Mouse (Mus musculus): Measurements from ENCODE around the gene Atp1b2.
"Not testable (repeated sequence)": the region's sequence is repeated elsewhere in the genome, so short reads cannot be mapped to it uniquely, and the experiment has no call there.

Gene Atp1b2

GRCm38 (mm10) chr11:69605726-69606490 is at the start of gene Atp1b2:
TSS of gene Atp1b2 (minus strand) at chr11:69605942.
- DNase-seq (ENCODE audit: low spot score): peak; percentile 68

- DNase-seq (ENCODE audit: low spot score): no peak
These were observed 49.0 kb upstream of the Atp1b2 start for GRCm38 (mm10) chr11:69654760-69655159.

GRCm38 (mm10) chr11:69653399-69653798 is 47.7 kb upstream of the Atp1b2 start:
- DNase-seq (ENCODE audit: low spot score): peak; percentile 70

GRCm38 (mm10) chr11:69645860-69646259 is 40.1 kb upstream of the Atp1b2 start:
- no peak for DNase-seq (ENCODE audit: low spot score)

- no peak for DNase-seq (ENCODE audit: low spot score)
These were observed 29.7 kb upstream of the Atp1b2 start for GRCm38 (mm10) chr11:69635471-69635870.

- peak; percentile 56 for DNase-seq (ENCODE audit: low spot score)
These were observed 27.6 kb upstream of the Atp1b2 start for GRCm38 (mm10) chr11:69633128-69633866.

- peak; percentile 98 for DNase-seq (ENCODE audit: low spot score)
These were observed 26.7 kb upstream of the Atp1b2 start, which contains the start of gene Fxr2 for GRCm38 (mm10) chr11:69632284-69633089. TSS of gene Fxr2 (plus strand) at chr11:69632990.

GRCm38 (mm10) chr11:69629802-69630201 is 24.1 kb upstream of the Atp1b2 start:
- DNase-seq (ENCODE audit: low spot score): peak; percentile 28

GRCm38 (mm10) chr11:69628286-69628685 is 22.5 kb upstream of the Atp1b2 start:
- DNase-seq (ENCODE audit: low spot score): peak; percentile 83

- DNase-seq (ENCODE audit: low spot score): not testable (repeated sequence)
These were observed 18.6 kb upstream of the Atp1b2 start for GRCm38 (mm10) chr11:69624339-69624738.

- no peak for DNase-seq (ENCODE audit: low spot score)
These were observed 17.3 kb upstream of the Atp1b2 start for GRCm38 (mm10) chr11:69623006-69623405.

- no peak for DNase-seq (ENCODE audit: low spot score)
These were observed 16.7 kb upstream of the Atp1b2 start for GRCm38 (mm10) chr11:69622406-69622805.

- DNase-seq (ENCODE audit: low spot score): peak; percentile 58
These were observed 16.0 kb upstream of the Atp1b2 start, which contains the start of gene Sat2 for GRCm38 (mm10) chr11:69621571-69622268. TSS of gene Sat2 (plus strand) at chr11:69622024.

GRCm38 (mm10) chr11:69620394-69621081 is 14.8 kb upstream of the Atp1b2 start:
- no peak for DNase-seq (ENCODE audit: low spot score)

GRCm38 (mm10) chr11:69617805-69618204 is 12.1 kb upstream of the Atp1b2 start, which contains the start of gene Shbg:
TSS of gene Shbg (minus strand) at chr11:69617905.
- no peak for DNase-seq (ENCODE audit: low spot score)

GRCm38 (mm10) chr11:69616781-69617180 is 11.0 kb upstream of the Atp1b2 start:
- no peak for DNase-seq (ENCODE audit: low spot score)

- not testable (repeated sequence) for DNase-seq (ENCODE audit: low spot score)
These were observed 8.5 kb upstream of the Atp1b2 start for GRCm38 (mm10) chr11:69614257-69614588.

- peak; percentile 83 for DNase-seq (ENCODE audit: low spot score)
These were observed 8.0 kb upstream of the Atp1b2 start for GRCm38 (mm10) chr11:69613553-69614256.

GRCm38 (mm10) chr11:69610899-69611298 is 5.2 kb upstream of the Atp1b2 start:
- DNase-seq (ENCODE audit: low spot score): no peak

- no peak for DNase-seq (ENCODE audit: low spot score)
These were observed 3.7 kb upstream of the Atp1b2 start for GRCm38 (mm10) chr11:69609416-69609815.

All from MN1 (cell line).